Mouse (Mus musculus) frontal cortex, postnatal 25 days (tissue): ENCODE data around the gene Gcnt3.
A peak's percentile ranks its signal among the peaks of the same experiment; 100 is the strongest.

Source experiments
- DNase-seq, 2 experiments: peaks; one replicate each; pipeline ENCODE4 v3.0.0; 2022; ENCODE audit warnings: low spot score in 2 of 2

The Gcnt3 gene

GRCm38 (mm10) chr9:70037988-70038387, at the start of gene Gcnt3:
Gcnt3 (minus strand) TSS chr9:70038088.
- no peak for DNase-seq

- DNase-seq: no peak
Observed at GRCm38 (mm10) chr9:70087379-70087778, 49.5 kb upstream of the Gcnt3 start.

- DNase-seq: no peak
Observed at GRCm38 (mm10) chr9:70086091-70086490, 48.2 kb upstream of the Gcnt3 start.

- peak; percentile 70 to 71 for DNase-seq
Observed at GRCm38 (mm10) chr9:70084107-70084506, 46.2 kb upstream of the Gcnt3 start.

DNA sequence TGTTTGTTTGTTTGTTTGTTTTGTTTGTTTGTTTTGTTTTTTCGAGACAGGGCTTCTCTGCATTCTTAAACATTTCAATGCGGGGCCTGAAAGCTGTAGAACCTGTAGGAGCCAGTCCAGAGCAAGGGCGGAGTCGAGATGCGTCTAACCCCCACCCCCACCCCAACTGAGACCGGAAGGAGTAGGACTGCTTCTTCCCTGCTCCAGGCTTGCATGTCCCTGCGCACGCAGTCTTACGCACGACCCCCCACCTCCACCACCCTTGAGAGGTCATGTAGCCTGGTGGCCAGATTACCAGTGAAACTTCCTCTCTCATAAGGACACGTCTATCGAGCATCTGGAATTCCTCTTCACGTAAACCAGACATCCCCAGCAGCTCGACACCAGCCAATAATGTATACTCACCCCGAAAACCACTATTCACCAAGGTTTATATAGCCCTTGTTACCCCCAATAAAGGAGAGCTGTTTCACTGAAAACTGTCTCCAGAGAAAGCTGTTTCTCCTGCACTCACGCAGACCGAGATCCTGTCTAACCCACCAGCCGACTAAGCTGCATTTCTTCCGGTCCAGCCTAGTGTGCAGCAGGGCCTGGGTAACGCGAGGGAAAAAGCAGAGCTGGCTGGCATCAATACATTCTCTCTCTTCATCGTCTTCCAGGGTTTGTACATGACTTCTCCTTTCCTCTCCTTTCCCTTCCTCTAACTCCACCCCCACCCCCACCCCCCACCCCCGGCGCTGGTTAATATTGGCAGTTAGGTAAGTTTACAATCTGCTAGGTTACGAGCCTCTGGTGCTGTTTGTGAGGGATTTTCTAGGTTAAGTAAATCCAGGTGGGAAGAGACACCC, 44.7 kb upstream of the Gcnt3 start:
- DNase-seq: no peak

DNA sequence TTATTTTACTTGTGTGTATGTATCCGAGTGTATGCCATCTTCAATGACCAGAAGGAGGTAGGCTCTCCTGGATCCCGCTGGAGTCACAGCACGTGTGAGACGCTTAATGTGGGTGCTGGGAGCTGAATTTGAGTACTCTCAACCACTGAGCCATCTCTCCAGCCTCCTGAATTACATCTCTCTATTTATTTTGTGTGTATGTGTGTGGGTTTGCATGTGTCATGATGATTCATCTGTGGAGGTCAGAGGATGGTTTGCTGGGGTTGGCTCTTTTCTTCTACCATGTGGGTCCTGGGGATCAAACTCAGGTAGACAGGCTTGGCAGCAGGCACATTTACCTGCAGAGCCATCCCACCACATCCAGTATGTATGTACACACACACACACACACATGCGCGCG, 43.9 kb upstream of the Gcnt3 start:
- DNase-seq: no peak

- no peak for DNase-seq
Observed at GRCm38 (mm10) chr9:70080976-70081375, 43.1 kb upstream of the Gcnt3 start.

DNA sequence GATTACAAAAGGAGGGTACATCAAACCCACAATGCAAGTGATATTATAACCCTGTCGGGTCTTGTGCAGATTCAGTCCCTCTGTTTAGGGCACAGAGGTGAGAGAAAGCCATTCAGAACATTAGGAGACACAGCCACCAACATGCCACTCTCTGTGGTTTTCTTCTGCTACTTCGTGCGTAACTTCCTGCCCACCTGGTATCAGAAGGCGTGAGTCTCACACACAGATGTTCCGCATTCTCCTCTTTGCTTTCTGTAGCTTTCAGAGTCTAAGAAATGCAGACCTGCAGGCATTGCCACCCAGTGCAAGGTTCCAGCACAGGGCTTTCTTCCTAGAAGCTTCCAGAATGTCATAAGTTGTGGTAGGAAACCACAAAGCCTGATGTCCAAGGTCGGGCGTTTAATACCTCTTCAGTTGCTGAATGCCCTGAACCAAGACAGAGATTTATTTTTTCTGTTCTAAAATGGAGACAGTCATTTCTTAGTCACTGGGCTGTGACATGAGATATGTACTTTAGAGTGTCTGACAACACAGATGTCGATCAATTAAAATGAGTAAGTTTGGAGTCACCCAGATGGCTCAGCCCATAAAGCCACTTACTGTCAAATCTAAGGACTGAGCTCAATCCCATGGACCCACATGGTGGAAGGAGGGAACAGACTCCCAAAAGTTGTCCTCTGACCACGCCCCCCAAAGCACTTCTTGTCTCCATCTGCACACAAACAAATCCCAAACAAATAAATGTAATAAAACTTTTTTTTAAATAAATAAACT, 42.3 kb upstream of the Gcnt3 start:
- DNase-seq: no peak

GRCm38 (mm10) chr9:70078034-70078433, 40.1 kb upstream of the Gcnt3 start:
- no peak for DNase-seq

DNA sequence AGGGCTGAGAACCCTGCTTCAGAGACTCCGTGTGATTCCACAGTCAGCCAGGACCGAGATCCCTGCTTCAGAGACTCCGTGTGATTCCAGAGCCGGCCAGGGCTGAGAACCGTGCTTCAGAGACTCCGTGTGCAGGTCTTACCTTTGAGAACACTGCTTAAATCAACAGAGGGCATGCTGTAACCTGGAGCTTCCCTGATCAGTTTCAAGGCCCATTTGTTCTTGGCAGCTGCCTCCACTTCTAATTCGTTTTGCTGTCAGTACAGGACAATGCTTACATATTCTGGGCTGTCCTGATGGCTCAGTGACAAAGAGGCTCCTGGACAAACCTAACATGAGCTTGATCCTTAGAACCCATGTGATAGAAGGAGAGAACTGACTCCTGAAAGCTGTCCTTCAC, 39.3 kb upstream of the Gcnt3 start:
- no peak for DNase-seq

DNA sequence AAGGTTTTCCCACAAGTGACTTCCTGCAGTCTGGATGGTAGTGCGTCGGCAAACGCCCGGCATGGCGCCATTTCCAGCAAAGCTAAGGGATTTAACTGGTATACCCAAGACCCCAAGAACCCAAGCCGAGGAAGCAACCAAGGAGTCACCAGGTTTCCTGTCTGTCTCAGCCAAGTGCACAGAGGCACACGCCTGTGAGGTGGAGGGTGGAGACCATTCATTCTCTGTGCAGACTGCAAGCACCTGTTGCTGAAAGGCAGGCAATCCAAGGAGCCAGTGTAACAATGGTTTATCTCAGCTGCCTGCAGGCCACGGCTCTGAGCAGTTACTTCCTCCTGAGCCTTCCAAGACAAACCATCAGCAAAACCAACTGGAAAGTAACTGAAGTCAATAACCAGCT, 34.5 kb upstream of the Gcnt3 start:
- DNase-seq: no peak

- DNase-seq: no peak
Observed at GRCm38 (mm10) chr9:70069961-70070435, 32.1 kb upstream of the Gcnt3 start.

DNA sequence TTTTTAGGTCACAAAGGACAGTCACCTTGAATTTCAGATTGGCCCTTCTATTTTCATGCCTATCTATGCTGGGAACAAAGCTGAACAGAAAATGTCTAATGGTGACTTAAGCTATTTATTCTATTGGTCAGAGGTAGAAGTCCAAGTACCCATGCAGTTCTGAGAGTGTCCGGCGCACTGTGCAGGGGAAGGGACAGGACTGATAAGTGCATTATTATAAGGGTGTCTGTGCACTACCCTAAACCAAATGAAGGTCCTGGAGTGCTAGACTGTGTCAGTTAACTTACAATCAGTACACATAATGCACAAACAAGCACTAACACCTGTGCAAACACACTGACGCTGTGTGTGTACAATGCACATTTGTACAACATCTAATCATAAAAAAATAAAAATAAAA, 29.6 kb upstream of the Gcnt3 start:
- DNase-seq: no peak

- no peak for DNase-seq
Observed at GRCm38 (mm10) chr9:70062012-70062411, 24.1 kb upstream of the Gcnt3 start.

DNA sequence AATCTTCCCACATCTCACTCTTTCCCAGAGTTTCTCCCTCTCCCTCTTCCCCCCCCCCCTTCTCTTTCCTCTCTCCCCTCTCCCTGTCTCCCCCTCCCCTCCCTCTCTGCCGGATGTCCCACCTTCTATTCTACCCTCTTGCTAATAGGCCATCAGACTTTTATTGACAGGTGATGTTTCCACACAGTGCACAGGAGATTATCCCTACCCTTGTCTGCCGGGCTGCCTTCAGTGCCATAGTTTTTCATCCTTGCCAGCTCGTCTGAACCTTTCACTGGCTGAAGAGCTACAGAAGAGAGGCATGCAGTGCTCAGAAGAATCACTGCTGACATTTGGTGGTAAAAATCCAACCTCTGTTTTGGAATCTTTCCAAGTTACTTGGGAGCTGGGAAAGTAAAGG, 15.5 kb upstream of the Gcnt3 start:
- no peak for DNase-seq

DNA sequence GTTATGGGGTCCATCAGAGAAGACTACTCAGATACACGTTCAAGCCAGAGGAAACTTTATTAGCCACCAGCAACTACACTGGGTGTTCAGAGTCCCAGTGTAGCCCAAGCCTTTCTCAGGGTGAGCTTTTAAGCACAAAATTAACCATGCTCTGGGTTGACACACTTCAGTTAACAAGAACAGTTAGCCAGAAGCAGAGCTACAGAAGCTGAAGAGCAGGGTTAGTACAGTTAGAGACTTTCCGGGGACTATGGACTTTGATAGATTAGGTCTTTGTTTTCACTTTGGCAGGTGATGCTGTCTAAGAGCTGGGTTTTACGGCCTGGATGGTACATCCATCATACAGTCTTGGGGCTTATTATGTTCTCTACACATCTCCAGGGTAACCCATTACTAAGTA, 14.8 kb upstream of the Gcnt3 start:
- no peak for DNase-seq

GRCm38 (mm10) chr9:70049839-70050238, 12.0 kb upstream of the Gcnt3 start:
- DNase-seq: no peak

GRCm38 (mm10) chr9:70049416-70049783, 11.5 kb upstream of the Gcnt3 start:
- no peak for DNase-seq

GRCm38 (mm10) chr9:70048751-70049415, 11.0 kb upstream of the Gcnt3 start:
- no peak for DNase-seq

GRCm38 (mm10) chr9:70048280-70048679, 10.4 kb upstream of the Gcnt3 start:
- no peak for DNase-seq

DNA sequence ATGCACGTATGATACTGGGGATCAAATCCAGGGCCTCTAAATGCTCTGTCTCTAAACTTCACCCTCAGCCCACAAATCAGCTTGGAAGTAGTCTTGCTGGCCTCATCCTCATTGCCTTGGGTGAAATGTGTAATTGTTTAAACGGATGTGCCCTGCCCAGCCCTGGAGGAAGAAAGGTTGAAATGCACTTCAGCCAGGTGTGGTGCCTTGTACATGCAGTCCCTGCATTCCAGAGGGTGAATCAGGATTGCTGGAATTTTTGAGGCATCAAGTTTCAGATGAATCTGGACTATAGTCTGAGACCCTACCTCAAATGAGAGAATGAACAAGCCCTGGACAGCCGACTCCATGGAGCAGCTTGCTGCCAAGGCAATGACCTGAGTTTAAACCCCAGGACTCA, 10.0 kb upstream of the Gcnt3 start:
- no peak for DNase-seq

- no peak for DNase-seq
Observed at GRCm38 (mm10) chr9:70046255-70046654, 8.4 kb upstream of the Gcnt3 start.
